8 mouse cellular contexts compared by ENCODE assay signal in genomic region chr1:157412454-157413369, GRCm38 (mm10). TPM values are rescaled to one million over a fixed set of nuclear protein-coding genes. Genes with fewer than 3 reads are reported as not detected.
A peak's percentile ranks its signal among the peaks of the same experiment; 100 is the strongest.
DNase-seq lines count a peak whose midpoint lies in the region; ATAC-seq and TF ChIP-seq lines count a peak whose summit lies in the region.

TSS of gene Rasal2 (minus strand) at chr1:157412595.

- peak within 1 kb of the TSS; percentile 67 for H3K4me3 ChIP-seq in bone marrow, adult 2 months (replicated peaks; ENCODE audit: control insufficient read depth, low read depth, low read length)
- H3K4me3 ChIP-seq in embryonic facial prominence, embryonic 15.5 days (replicated peaks) = peak within 1 kb of the TSS; percentile 93
- H3K4me3 ChIP-seq in limb, embryonic 14.5 days (replicated peaks; ENCODE audit: low read length) = peak within 1 kb of the TSS; percentile 91
- peak within 1 kb of the TSS; percentile 82 for H3K4me3 ChIP-seq in midbrain, postnatal 0 days (ENCODE audit: low read depth, low read length)

- H3K27ac ChIP-seq in bone marrow, adult 2 months (ENCODE audit: control insufficient read depth, insufficient read depth, low read depth, low read length, poor library complexity) = peak within 1 kb of the TSS; percentile 55
- H3K27ac ChIP-seq in embryonic facial prominence, embryonic 15.5 days (replicated peaks) = peak within 1 kb of the TSS; percentile 91
- H3K27ac ChIP-seq in limb, embryonic 14.5 days (replicated peaks; ENCODE audit: low read depth, low read length) = peak within 1 kb of the TSS; percentile 84
- peak within 1 kb of the TSS; percentile 93 for H3K27ac ChIP-seq in midbrain, postnatal 0 days (ENCODE audit: low read depth, low read length)

- WGBS in bone marrow, adult 2 months = 2% methylated on average over 62 of the region's 62 CpGs
- WGBS in embryonic facial prominence, embryonic 15.5 days = under 1% methylated on average over 62 of the region's 62 CpGs
- WGBS in limb, embryonic 14.5 days = under 1% methylated on average over 62 of the region's 62 CpGs
- WGBS in midbrain, postnatal 0 days = under 1% methylated on average over 61 of the region's 62 CpGs

- H3K27me3 ChIP-seq in embryonic facial prominence, embryonic 15.5 days = no peaks in the 10 kb centered on the region
- H3K27me3 ChIP-seq in limb, embryonic 14.5 days (ENCODE audit: control insufficient read depth, insufficient read depth, low read length) = no peaks in the 10 kb centered on the region
- no peaks in the 10 kb centered on the region for H3K27me3 ChIP-seq in midbrain, postnatal 0 days (ENCODE audit: insufficient read depth, low read length)

- no peaks in the 10 kb centered on the region; the same call in none of the 2 replicates for H3K4me1 ChIP-seq in bone marrow, adult 2 months (ENCODE audit: control insufficient read depth, insufficient read depth, low read length)
- no peaks in the 10 kb centered on the region; the same call in 1 of the 2 replicates for H3K4me1 ChIP-seq in embryonic facial prominence, embryonic 15.5 days
- no peaks in the 10 kb centered on the region for H3K4me1 ChIP-seq in limb, embryonic 14.5 days (ENCODE audit: control insufficient read depth, insufficient read depth, low read length)
- 0 out of 2 replicates have a peak, but pooled peaks cover 2% of the 10 kb centered on the region for H3K4me1 ChIP-seq in midbrain, postnatal 0 days (ENCODE audit: insufficient read depth, low read length)

- ATAC-seq in embryonic facial prominence, embryonic 15.5 days (ENCODE audit: insufficient number of reproducible peaks, low FRiP score, low TSS enrichment, low read depth) = peak; percentile 97
- peak; percentile 97 for ATAC-seq in limb, embryonic 14.5 days (ENCODE audit: low FRiP score, low read depth)
- peak; percentile 98 for ATAC-seq in midbrain, postnatal 0 days (ENCODE audit: low FRiP score)

- peak within 1 kb of the TSS; percentile 50 for H3K9ac ChIP-seq in embryonic facial prominence, embryonic 15.5 days
- H3K9ac ChIP-seq in limb, embryonic 14.5 days (ENCODE audit: low read depth, low read length, severe bottlenecking) = peak within 1 kb of the TSS; percentile 77
- peak within 1 kb of the TSS; percentile 86 for H3K9ac ChIP-seq in midbrain, postnatal 0 days (replicated peaks; ENCODE audit: low read length, poor library complexity, severe bottlenecking)

- TF ChIP-seq CTCF in bone marrow, adult 2 months (IDR thresholded peaks at IDR 0.05; ENCODE audit: control insufficient read depth, insufficient read depth, low read length) = no peak
- no peak for TF ChIP-seq CTCF in midbrain, postnatal 0 days (IDR thresholded peaks at IDR 0.05)

- H3K9me3 ChIP-seq in embryonic facial prominence, embryonic 15.5 days (replicated peaks) = no peaks in the 10 kb centered on the region
- H3K9me3 ChIP-seq in limb, embryonic 14.5 days (ENCODE audit: control insufficient read depth, low read length) = no peaks in the 10 kb centered on the region
- no peaks in the 10 kb centered on the region for H3K9me3 ChIP-seq in midbrain, postnatal 0 days (ENCODE audit: low read length)

- H3K4me2 ChIP-seq in embryonic facial prominence, embryonic 15.5 days (replicated peaks) = peak within 1 kb of the TSS; percentile 82
- H3K4me2 ChIP-seq in limb, embryonic 14.5 days (replicated peaks; ENCODE audit: low read depth, low read length, severe bottlenecking) = peak within 1 kb of the TSS; percentile 88
- peak within 1 kb of the TSS; percentile 83 for H3K4me2 ChIP-seq in midbrain, postnatal 0 days (ENCODE audit: low read depth, low read length, poor library complexity, severe bottlenecking)

- DNase-seq in 3T3-L1 (ENCODE audit: low read depth, low spot score) = peak; percentile 98
- peak; percentile 95 for DNase-seq in heart, adult 8-10 months (ENCODE audit: low spot score)
- peak; percentile 97 for DNase-seq in kidney, adult 9 months
- peak; percentile 97 for DNase-seq in limb, embryonic 14.5 days (ENCODE audit: low spot score)
- DNase-seq in midbrain, postnatal 0 days (ENCODE audit: low spot score) = peak; percentile 99
- DNase-seq in spleen, postnatal 14 days (ENCODE audit: low spot score in 2 of 2) = peak; percentile 76 to 85

- no peaks in the 10 kb centered on the region for H3K36me3 ChIP-seq in embryonic facial prominence, embryonic 15.5 days
- H3K36me3 ChIP-seq in limb, embryonic 14.5 days (ENCODE audit: control insufficient read depth, insufficient read depth, low read length) = no peaks in the 10 kb centered on the region
- H3K36me3 ChIP-seq in midbrain, postnatal 0 days (ENCODE audit: insufficient read depth, low read length) = no peaks in the 10 kb centered on the region

- peak; percentile 32; the same call in 1 of the 2 replicates for TF ChIP-seq POLR2A in bone marrow, adult 2 months (IDR thresholded peaks at IDR 0.05; ENCODE audit: borderline replicate concordance, control insufficient read depth, low read depth, low read length)
- peak; percentile 24; the same call in 1 of the 2 replicates for TF ChIP-seq POLR2A in limb, embryonic 14.5 days (IDR thresholded peaks at IDR 0.05; ENCODE audit: borderline replicate concordance, extremely low read depth, insufficient read depth, insufficient read length)

RNA-seq across cellular contexts. Expression of gene Rasal2, which starts in this region (rescaled TPM):
- 0.29 and 0.57 TPM in 2 replicates for polyA plus RNA-seq in bone marrow, adult 2 months (2011; ENCODE audit: insufficient read depth, insufficient read length, low replicate concordance, missing spikeins)
- polyA plus RNA-seq in embryonic facial prominence, embryonic 15.5 days (2015; fragmentation: Nextera tagmentation; extraction: Ambion mirVana) = 16.8 and 17.1 TPM in 2 replicates
- total RNA-seq in heart, adult 8-10 months (2022) = 10 to 100 TPM; 20.2 to 26.5 (median 21.6) TPM
- 5.2 and 5.4 TPM in 2 replicates for polyA plus RNA-seq in limb, embryonic 14.5 days (2012; rRNA removed)
- polyA plus RNA-seq in limb, embryonic 14.5 days (2014; fragmentation: Nextera tagmentation; extraction: Ambion mirVana) = 10.2 and 11.5 TPM in 2 replicates
- 41.2 and 60.5 TPM in 2 replicates for total RNA-seq in midbrain, postnatal 0 days (2014; rRNA removed)
- polyA plus RNA-seq in midbrain, postnatal 0 days (2015; fragmentation: Nextera tagmentation; extraction: Ambion mirVana) = 34.8 and 36.3 TPM in 2 replicates

Comparison
In these comparisons a context has a peak if more than half of its experiments do, and no peak if none do; other contexts are left out.
1. Peak in every context shown above with its lines: DNase-seq, ATAC-seq, H3K4me3 ChIP-seq and H3K27ac ChIP-seq.